Mouse (Mus musculus) midbrain, embryonic 11.5 days (tissue): Measurements from ENCODE around the gene Tctn3. TPM values are rescaled to one million over a fixed set of nuclear protein-coding genes. Genes with fewer than 3 reads are reported as not detected.

Experiments used
- ATAC-seq: fragments of 200-750 bp; cut with Nextera tagmentation; 2 replicates; pipeline ENCODE4 v1.8.0; 2017; ENCODE audit warnings: moderate TSS enrichment, moderate library complexity; ENCODE audit not compliant: low FRiP score
- DNase-seq: peaks from one replicate; pipeline ENCODE4 v3.0.0; 2015; ENCODE audit warnings: low spot score; ENCODE audit errors: missing footprints
- H3K27ac ChIP-seq: fragments of 300-500 bp; sonication (generic); 2 replicates; pipeline ENCODE4 v1.5.1; 2014; ENCODE audit warnings: low read depth, low read length
- H3K27me3 ChIP-seq: fragments of 300-500 bp; sonication (generic); 2 replicates; pipeline ENCODE4 v1.6.1; 2014; ENCODE audit warnings: mild to moderate bottlenecking, low read length, moderate library complexity, mixed read lengths; ENCODE audit not compliant: control insufficient read depth, insufficient read depth
- H3K36me3 ChIP-seq: fragments of 300-500 bp; sonication (generic); 2 replicates; pipeline ENCODE4 v1.6.1; 2014; ENCODE audit warnings: mild to moderate bottlenecking, low read length, moderate library complexity, mixed read lengths; ENCODE audit not compliant: control insufficient read depth, insufficient read depth
- H3K4me1 ChIP-seq: fragments of 300-500 bp; sonication (generic); 2 replicates; pipeline ENCODE4 v1.6.1; 2014; ENCODE audit warnings: low read length; ENCODE audit not compliant: control insufficient read depth, insufficient read depth
- H3K4me2 ChIP-seq: fragments of 300-500 bp; sonication (generic); 2 replicates; pipeline ENCODE4 v1.6.1; 2014; ENCODE audit warnings: mild to moderate bottlenecking, moderate library complexity
- H3K4me3 ChIP-seq: fragments of 300-500 bp; sonication (generic); 2 replicates; pipeline ENCODE4 v1.5.1; 2014; ENCODE audit warnings: low read depth, low read length
- H3K9ac ChIP-seq: fragments of 300-500 bp; sonication (generic); 2 replicates; pipeline ENCODE4 v1.6.1; 2014; ENCODE audit warnings: low read length
- H3K9me3 ChIP-seq: fragments of 300-500 bp; sonication (generic); 2 replicates; pipeline ENCODE4 v1.6.1; 2016; ENCODE audit warnings: low read length; ENCODE audit not compliant: control insufficient read depth
- WGBS: fragments of 180-500 bp; shearing (Covaris S2); extraction: QIAGEN DNeasy Blood & Tissue Kit; methylation state at CpG from one replicate; pipeline ENCODE4 v1.1.7; 2014; 5-methylcytosine and 5-hydroxymethylcytosine counted together
- polyA plus RNA-seq: library from polyadenylated mRNA; unstranded; fragments of >200 nt; fragmentation: Nextera tagmentation; extraction: Ambion mirVana; gene quantifications from 2 replicates; pipeline ENCODE4 v1.2.1, GENCODE M21; 2014

Gene Tctn3
- polyA plus RNA-seq, 1 experiment from 2014 or later, result 10.9 TPM

DNA sequence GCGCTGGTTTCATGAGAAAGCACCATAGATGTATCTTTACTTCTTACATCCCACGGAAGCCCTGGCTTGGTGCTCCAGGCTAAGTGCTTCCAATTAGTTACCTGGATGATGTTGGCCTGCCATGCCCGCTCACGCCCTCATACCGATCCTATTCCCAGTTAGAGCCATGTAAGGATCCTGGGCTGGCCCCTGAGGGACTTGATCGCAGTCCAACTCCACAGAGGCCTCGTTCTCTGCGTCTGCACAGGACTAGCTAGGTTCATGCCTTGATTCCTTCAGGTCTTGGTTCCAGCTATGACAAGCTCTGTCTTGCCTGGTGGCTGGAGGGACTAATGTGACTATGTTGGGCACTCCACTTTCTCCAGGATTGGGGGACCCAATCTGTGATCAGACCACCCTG lies 56.9 kb downstream of the Tctn3 start:
- H3K4me3 ChIP-seq, result no peak overlapping the region
- ATAC-seq (no peak), DNase-seq (no peak)
- no peak overlapping the region for H3K9ac ChIP-seq
- 0 out of 2 replicates have a peak, but pooled peaks cover 2% of the 10 kb centered on the region for H3K4me1 ChIP-seq
- H3K36me3 ChIP-seq, result peaks cover 42% of the 10 kb centered on the region
- no peaks in the 10 kb centered on the region for H3K9me3 ChIP-seq
- H3K27ac ChIP-seq, result no peak overlapping the region
- no peak overlapping the region for H3K4me2 ChIP-seq
- H3K27me3 ChIP-seq, result no peaks in the 10 kb centered on the region
- 98% methylated on average over 8 of the region's 8 CpGs for WGBS

DNA sequence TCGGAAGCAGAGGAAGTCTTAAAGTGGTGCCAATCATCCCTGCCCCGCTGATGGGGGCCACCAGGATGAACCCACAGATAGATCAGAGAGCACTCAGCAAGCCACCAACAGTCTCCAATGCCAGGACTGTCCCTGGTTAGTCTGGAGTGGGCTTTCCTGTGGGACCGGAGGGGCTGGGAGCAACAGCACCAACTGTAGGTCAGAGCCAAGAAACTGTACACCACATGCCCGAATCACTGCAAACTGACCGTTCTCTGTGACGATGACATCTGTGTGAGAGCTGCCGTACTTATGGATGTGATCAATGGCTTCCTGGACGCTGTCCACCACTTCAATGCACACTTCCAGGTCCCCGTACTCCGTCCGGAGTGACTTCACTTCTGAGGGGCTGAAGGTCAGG lies 57.7 kb downstream of the Tctn3 start:
- Histone ChIP-seq H3K27me3 (no peaks in the 10 kb centered on the region), H3K4me1 (0 out of 2 replicates have a peak, but pooled peaks cover 8% of the 10 kb centered on the region), H3K9ac (no peak overlapping the region), H3K4me3 (no peak overlapping the region), H3K4me2 (no peak overlapping the region), H3K9me3 (no peaks in the 10 kb centered on the region), H3K27ac (no peak overlapping the region), H3K36me3 (peaks cover 42% of the 10 kb centered on the region)
- no peak for ATAC-seq
- WGBS, result 96% methylated on average over 11 of the region's 11 CpGs
- no peak for DNase-seq

DNA sequence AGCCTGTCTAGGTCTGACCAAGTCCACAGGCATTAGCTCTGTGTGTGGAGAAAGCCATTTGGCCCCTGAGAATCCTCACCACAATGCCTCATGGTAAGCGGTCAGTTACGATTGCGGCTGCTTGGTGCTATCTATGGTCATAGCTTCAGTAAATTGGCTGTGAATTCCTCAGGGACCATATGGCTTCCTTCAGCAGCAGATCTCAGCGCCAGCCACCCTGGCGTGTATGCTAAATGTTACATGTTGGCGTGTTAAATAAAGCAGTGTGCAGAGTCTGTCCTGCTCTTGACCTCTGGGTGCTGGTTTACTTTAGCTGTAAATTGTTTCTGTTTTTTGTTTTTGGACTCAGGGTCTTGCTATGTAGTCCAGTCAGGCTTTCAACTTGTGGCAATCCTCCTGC lies 58.2 kb downstream of the Tctn3 start:
- 94% methylated on average over 6 of the region's 6 CpGs for WGBS
- DNase-seq, result no peak
- ATAC-seq, result no peak

DNA sequence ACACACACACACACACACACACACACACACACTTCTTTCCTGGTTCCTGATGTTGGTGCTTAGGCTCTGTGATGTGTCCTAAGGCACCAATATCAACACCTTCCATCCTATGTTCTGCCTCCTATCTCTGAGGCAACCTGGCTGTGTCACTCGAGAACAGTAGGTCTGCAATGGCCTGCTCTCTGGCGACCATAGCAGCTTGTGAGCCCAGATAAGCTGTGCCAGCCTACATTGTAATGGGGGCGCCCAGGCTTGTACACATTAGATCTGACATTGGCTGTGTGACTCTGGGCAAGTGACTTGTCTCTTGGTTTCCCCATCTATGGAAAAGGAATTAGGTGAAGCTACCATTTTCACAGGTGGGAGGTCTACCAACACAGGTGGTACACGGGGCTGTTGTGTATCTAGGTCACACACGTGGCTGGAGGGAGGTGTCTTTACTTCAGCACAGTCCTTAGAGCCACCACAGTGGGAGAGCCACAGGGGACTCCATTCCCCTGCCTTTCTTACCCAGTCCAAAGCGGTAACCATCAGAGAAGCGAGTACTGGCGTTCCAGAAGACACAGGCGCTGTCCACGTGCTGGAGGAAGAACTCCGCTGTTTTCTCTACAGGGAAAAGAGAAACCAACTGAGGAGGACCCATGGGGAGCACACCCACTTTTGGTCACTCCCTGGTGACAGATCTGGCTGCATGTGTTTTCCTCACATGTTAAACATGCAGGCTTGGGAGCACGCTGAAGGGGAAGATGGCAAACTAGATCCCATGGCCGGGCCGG lies 58.8 kb downstream of the Tctn3 start:
- Histone ChIP-seq H3K4me2 (no peak overlapping the region), H3K4me3 (no peak overlapping the region), H3K27me3 (no peaks in the 10 kb centered on the region), H3K36me3 (peaks cover 42% of the 10 kb centered on the region), H3K9ac (no peak overlapping the region), H3K4me1 (peaks cover 13% of the 10 kb centered on the region; the same call in 1 of the 2 replicates), H3K9me3 (no peaks in the 10 kb centered on the region), H3K27ac (no peak overlapping the region)
- ATAC-seq (no peak), DNase-seq (no peak)
- 93% methylated on average over 14 of the region's 14 CpGs for WGBS

More for the DNA sequence above, 58.2 kb downstream of the Tctn3 start:
- H3K4me1 ChIP-seq, result peaks cover 9% of the 10 kb centered on the region; the same call in 1 of the 2 replicates
- no peak overlapping the region for H3K4me3 ChIP-seq
- no peak overlapping the region for H3K9ac ChIP-seq
- no peak overlapping the region for H3K27ac ChIP-seq
- no peaks in the 10 kb centered on the region for H3K27me3 ChIP-seq
- peaks cover 42% of the 10 kb centered on the region for H3K36me3 ChIP-seq
- no peaks in the 10 kb centered on the region for H3K9me3 ChIP-seq
- H3K4me2 ChIP-seq, result no peak overlapping the region

DNA sequence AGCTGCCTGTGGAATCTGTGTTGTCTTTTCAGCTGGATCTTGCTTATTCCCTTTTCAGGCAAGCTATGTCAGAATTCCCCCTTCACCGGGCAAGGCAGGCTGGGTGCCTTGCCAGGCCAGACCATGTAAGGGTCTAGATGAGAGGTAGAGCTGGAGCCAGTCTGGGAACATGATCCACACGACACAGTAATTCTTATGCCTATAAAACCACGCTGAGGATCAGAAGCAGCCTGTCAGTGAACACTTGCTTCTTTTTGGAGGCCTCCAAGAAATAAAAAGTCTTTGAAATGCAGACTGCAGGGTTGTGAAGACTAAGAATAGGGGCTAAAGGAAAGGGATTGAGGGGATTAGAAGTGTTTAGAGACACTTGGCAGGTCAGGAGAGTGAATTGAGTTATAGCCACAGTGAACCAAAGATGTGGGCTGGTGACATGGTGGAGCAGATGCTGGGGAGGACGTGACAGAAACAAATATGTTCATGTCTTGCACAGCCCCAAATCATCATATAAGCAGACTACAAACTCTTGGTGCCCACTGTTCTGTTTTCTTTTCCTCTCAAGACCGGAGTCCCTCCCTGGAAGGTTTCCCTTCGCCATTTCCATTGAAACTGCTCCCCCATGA lies 62.4 kb downstream of the Tctn3 start:
- DNase-seq (peak; percentile 86), ATAC-seq (no peak)
- H3K36me3 ChIP-seq, result peaks cover 25% of the 10 kb centered on the region
- no peak overlapping the region for H3K9ac ChIP-seq
- no peaks in the 10 kb centered on the region for H3K27me3 ChIP-seq
- WGBS, result 35% methylated on average over 6 of the region's 6 CpGs
- no peak overlapping the region for H3K27ac ChIP-seq
- H3K4me2 ChIP-seq, result no peak overlapping the region
- no peak overlapping the region for H3K4me3 ChIP-seq
- H3K9me3 ChIP-seq, result no peaks in the 10 kb centered on the region
- peaks cover 13% of the 10 kb centered on the region; the same call in 1 of the 2 replicates for H3K4me1 ChIP-seq

DNA sequence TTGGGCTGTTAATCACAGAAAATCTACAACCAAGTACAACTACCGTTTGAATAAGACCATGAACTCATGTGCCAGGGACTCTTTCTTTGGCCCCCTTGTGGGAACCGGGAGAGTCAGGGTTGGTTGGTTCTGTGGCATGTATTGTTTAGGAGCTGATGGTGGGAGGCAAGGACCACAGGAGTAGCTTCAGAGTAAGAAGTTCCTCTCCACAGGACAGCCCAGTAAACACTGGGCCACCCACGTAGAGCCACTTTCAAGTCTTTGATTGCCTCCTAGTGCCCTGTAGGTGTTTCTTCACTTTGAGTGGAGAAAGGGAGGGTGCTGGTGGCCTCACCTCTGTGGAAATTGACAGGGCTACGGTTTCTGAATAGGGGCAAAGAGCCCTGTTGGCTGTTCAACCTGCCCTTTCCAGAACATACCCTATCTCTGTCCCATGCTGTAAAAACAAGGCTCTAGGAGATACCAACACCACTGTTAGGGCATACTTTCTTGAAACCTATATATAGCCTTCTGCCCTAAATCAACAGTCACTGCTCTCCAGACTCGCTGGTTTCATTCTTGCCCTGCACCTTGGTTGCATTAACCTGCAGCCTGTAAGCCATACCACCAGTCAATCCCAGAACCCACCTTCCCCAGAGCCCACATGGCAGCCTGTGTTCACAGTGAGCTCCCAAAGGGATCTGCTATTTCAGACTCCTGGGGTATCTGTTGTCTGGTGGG lies 63.1 kb downstream of the Tctn3 start:
- peaks cover 20% of the 10 kb centered on the region; the same call in 1 of the 2 replicates for H3K36me3 ChIP-seq
- H3K27ac ChIP-seq, result no peak overlapping the region
- DNase-seq, result no peak
- no peak overlapping the region for H3K4me3 ChIP-seq
- H3K9me3 ChIP-seq, result no peaks in the 10 kb centered on the region
- peaks cover 13% of the 10 kb centered on the region; the same call in 1 of the 2 replicates for H3K4me1 ChIP-seq
- no peak overlapping the region for H3K9ac ChIP-seq
- H3K4me2 ChIP-seq, result no peak overlapping the region
- ATAC-seq, result no peak
- H3K27me3 ChIP-seq, result no peaks in the 10 kb centered on the region
- WGBS, result 28% methylated on average over 5 of the region's 5 CpGs

DNA sequence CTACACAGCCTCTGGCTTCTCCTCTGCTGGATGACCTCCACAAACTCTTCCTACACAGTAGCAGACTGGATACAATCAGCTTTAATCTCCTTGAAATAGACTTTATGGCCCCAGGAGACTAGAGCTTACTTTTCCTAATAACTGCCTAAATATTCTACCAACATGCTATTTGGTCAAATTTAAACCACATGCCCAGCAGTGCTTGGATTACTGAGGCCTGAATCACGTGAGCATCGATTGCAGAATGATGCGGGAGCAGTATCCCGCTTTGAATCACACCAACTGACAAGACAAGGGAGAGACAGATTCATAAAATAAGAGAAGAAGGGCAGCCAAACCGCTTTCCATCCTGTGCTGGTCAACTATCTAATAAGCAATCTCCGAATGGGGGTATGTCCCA lies 63.6 kb downstream of the Tctn3 start:
- DNase-seq (no peak), ATAC-seq (no peak)
- H3K4me2 ChIP-seq, result no peak overlapping the region
- H3K27ac ChIP-seq, result no peak overlapping the region
- no peaks in the 10 kb centered on the region for H3K27me3 ChIP-seq
- H3K4me3 ChIP-seq, result no peak overlapping the region
- whole genome bisulfite sequencing, result 79% methylated on average over 6 of the region's 6 CpGs
- no peak overlapping the region for H3K9ac ChIP-seq
- peaks cover 13% of the 10 kb centered on the region; the same call in 1 of the 2 replicates for H3K4me1 ChIP-seq
- peaks cover 20% of the 10 kb centered on the region; the same call in 1 of the 2 replicates for H3K36me3 ChIP-seq
- no peaks in the 10 kb centered on the region for H3K9me3 ChIP-seq
